Mouse (Mus musculus): ENCODE results near the gene Dcbld2. TPM values are rescaled to one million over a fixed set of nuclear protein-coding genes. Genes with fewer than 3 reads are reported as not detected.

Dcbld2 gene
- polyA plus RNA-seq, 1 experiment from 2014 or later = 4.4 TPM

DNA sequence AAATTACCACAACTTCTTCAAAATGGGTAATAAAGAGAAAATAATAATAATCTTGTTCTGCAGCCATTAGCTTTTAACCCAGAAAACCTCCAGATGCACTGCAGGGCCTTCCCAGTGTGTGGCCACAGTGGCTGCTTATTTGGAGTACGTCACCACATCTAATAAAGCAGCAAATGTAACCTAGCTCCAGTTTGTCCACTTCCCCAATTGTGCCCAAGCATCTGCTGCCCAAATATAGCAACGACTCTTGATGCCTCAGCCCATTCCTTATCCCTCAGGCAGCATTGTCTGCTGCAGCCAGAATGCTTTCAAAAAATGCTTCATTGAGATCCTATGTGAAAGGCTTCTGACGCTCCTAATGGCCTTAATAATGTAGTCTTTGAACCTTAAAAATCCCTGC is 66.6 kb downstream of the Dcbld2 start:
- no peak for ATAC-seq
- Histone ChIP-seq H3K9ac (replicated peaks; ENCODE audit: low read depth, low read length) (no peak overlapping the region), H3K27me3 (replicated peaks; ENCODE audit: control insufficient read depth, insufficient read depth, low read length) (no peaks in the 10 kb centered on the region), H3K4me1 (replicated peaks; ENCODE audit: control insufficient read depth, insufficient read depth, low read length) (no peaks in the 10 kb centered on the region), H3K9me3 (ENCODE audit: control insufficient read depth, low read length) (no peaks in the 10 kb centered on the region), H3K36me3 (ENCODE audit: control insufficient read depth, insufficient read depth) (0 out of 2 replicates have a peak, but pooled peaks cover 3% of the 10 kb centered on the region), H3K27ac (ENCODE audit: low read length) (no peak overlapping the region), H3K4me3 (replicated peaks; ENCODE audit: low read length) (no peak overlapping the region), H3K4me2 (ENCODE audit: low read length) (no peak overlapping the region)
- 49% methylated on average over 3 of the region's 3 CpGs for WGBS

DNA sequence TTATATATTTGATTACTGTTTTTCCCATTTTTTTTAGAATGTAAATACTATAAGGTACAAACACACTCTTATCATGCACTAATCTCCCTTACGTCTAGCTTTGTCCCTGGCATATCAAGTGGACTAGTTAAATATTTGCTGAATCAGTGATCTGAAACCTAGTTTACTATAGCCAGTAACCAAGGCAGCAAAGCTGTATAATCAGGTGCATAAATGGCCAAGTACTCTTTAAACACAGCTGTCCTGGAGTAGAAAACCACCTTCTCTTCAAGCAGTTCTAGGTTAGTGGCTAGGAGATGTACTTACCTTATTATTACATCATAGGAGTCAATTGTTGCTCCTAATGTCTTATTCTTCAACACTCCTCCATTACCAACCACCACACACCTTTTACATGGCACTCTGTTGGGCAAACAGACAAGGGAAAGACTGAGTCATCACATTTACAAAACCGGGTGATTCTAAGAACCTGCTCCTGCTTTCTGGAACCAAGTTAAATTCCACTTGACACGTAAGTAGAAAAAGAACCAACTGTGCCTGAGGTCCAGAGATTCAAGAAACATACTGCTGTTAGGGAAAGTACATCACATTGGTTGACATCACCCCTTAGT is 67.4 kb downstream of the Dcbld2 start:
- Histone ChIP-seq H3K9me3 (ENCODE audit: control insufficient read depth, low read length) (no peaks in the 10 kb centered on the region), H3K4me1 (replicated peaks; ENCODE audit: control insufficient read depth, insufficient read depth, low read length) (no peaks in the 10 kb centered on the region), H3K4me3 (replicated peaks; ENCODE audit: low read length) (no peak overlapping the region), H3K4me2 (ENCODE audit: low read length) (no peak overlapping the region), H3K27ac (ENCODE audit: low read length) (no peak overlapping the region), H3K36me3 (ENCODE audit: control insufficient read depth, insufficient read depth) (0 out of 2 replicates have a peak, but pooled peaks cover 3% of the 10 kb centered on the region), H3K9ac (replicated peaks; ENCODE audit: low read depth, low read length) (no peak overlapping the region), H3K27me3 (replicated peaks; ENCODE audit: control insufficient read depth, insufficient read depth, low read length) (no peaks in the 10 kb centered on the region)
- ATAC-seq = no peak
- WGBS = 93% methylated on average over 3 of the region's 3 CpGs

DNA sequence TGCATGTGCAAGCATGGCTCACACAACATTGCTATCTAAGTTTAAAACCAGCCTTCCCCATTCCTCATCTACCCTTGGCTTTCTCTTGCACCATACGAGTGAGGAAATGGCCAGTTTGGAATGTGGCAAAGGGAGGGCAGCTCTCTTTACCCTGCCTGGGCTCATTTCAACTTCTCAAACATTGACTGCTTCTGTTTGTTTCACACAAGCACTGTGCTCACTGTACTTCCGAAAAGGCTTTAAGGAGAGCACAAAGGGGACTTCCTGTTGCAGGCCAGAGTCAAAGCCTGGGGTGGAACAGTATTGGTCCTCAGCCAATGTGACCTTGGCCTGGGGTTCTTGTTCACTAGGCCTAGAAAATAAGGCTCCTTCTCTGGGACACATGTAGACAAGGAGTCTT is 68.1 kb downstream of the Dcbld2 start:
- Histone ChIP-seq H3K9ac (replicated peaks; ENCODE audit: low read depth, low read length) (no peak overlapping the region), H3K27me3 (replicated peaks; ENCODE audit: control insufficient read depth, insufficient read depth, low read length) (no peaks in the 10 kb centered on the region), H3K36me3 (ENCODE audit: control insufficient read depth, insufficient read depth) (0 out of 2 replicates have a peak, but pooled peaks cover 3% of the 10 kb centered on the region), H3K27ac (ENCODE audit: low read length) (no peak overlapping the region), H3K4me3 (replicated peaks; ENCODE audit: low read length) (no peak overlapping the region), H3K9me3 (ENCODE audit: control insufficient read depth, low read length) (no peaks in the 10 kb centered on the region), H3K4me1 (replicated peaks; ENCODE audit: control insufficient read depth, insufficient read depth, low read length) (no peaks in the 10 kb centered on the region), H3K4me2 (ENCODE audit: low read length) (no peak overlapping the region)
- WGBS = 79% methylated on average over 2 of the region's 2 CpGs
- no peak for ATAC-seq

DNA sequence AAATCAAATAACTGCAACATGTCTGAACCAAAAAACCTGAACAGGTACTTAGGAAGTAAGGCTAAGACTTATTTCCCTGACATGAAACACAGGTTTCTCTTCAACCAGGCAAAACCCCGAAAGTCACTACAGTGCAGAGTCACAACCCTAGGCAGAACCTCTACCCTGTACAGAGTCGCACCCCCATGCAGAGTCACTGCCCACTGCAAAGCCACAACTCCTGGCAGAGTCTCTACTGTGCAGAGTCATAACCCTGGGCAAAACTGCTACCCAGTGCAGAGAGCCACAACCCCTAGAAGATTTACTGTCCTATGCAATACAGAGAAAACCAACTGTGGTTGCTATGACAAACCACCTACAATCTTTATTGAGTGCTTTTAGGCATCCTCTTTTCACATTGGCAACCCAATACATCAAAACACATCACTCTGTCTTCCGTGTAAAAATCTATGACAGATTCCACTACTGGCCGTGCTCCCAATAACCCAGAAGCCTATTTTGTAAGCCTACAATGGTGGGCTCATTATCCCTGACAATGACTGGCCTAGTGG is 71.7 kb downstream of the Dcbld2 start:
- no peaks in the 10 kb centered on the region for H3K27me3 ChIP-seq (replicated peaks; ENCODE audit: control insufficient read depth, insufficient read depth, low read length)
- WGBS = 80% methylated on average over 4 of the region's 4 CpGs
- H3K9ac ChIP-seq (replicated peaks; ENCODE audit: low read depth, low read length) = no peak overlapping the region
- no peak overlapping the region for H3K4me3 ChIP-seq (replicated peaks; ENCODE audit: low read length)
- H3K4me2 ChIP-seq (ENCODE audit: low read length) = no peak overlapping the region
- H3K27ac ChIP-seq (ENCODE audit: low read length) = no peak overlapping the region
- ATAC-seq = no peak
- H3K36me3 ChIP-seq (ENCODE audit: control insufficient read depth, insufficient read depth) = no peaks in the 10 kb centered on the region
- H3K4me1 ChIP-seq (replicated peaks; ENCODE audit: control insufficient read depth, insufficient read depth, low read length) = no peaks in the 10 kb centered on the region
- no peaks in the 10 kb centered on the region for H3K9me3 ChIP-seq (ENCODE audit: control insufficient read depth, low read length)

DNA sequence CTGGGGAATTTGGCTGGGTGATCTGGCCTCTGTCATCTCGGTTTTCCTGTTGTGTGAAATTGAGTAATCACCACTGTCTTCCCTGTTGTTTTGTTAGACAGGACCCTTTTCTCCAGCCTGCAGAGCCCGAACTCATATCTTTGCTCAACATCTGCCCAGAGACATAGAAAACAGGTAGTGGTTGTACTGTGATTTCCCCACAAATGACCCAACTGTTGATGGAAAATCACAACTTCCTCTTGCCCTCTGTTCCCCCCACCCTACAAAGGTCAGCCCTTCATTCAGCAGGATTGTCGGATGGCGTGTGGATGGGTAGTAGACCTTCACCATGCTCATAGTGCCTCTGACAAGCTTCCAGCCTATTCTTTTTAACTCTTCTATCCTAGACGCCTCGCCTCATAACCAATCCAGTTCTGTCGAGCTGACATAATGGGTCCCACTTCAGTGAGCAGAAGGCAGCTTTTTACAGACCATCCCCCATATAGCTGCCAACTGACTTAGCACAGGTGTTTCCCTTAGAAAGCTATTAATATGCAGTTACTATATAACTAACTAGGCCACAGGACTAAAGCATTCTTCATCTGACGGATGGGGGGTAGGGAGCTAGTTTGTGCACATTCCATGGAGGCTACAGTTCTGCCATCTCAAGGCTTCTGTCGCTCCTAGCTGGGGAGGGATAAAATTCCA is 73.1 kb downstream of the Dcbld2 start:
- H3K4me2 ChIP-seq (ENCODE audit: low read length) = no peak overlapping the region
- no peaks in the 10 kb centered on the region for H3K4me1 ChIP-seq (replicated peaks; ENCODE audit: control insufficient read depth, insufficient read depth, low read length)
- H3K4me3 ChIP-seq (replicated peaks; ENCODE audit: low read length) = no peak overlapping the region
- no peaks in the 10 kb centered on the region for H3K36me3 ChIP-seq (ENCODE audit: control insufficient read depth, insufficient read depth)
- 90% methylated on average over 9 of the region's 9 CpGs for WGBS
- H3K27ac ChIP-seq (ENCODE audit: low read length) = no peak overlapping the region
- no peaks in the 10 kb centered on the region for H3K9me3 ChIP-seq (ENCODE audit: control insufficient read depth, low read length)
- ATAC-seq = no peak
- no peak overlapping the region for H3K9ac ChIP-seq (replicated peaks; ENCODE audit: low read depth, low read length)
- no peaks in the 10 kb centered on the region for H3K27me3 ChIP-seq (replicated peaks; ENCODE audit: control insufficient read depth, insufficient read depth, low read length)

DNA sequence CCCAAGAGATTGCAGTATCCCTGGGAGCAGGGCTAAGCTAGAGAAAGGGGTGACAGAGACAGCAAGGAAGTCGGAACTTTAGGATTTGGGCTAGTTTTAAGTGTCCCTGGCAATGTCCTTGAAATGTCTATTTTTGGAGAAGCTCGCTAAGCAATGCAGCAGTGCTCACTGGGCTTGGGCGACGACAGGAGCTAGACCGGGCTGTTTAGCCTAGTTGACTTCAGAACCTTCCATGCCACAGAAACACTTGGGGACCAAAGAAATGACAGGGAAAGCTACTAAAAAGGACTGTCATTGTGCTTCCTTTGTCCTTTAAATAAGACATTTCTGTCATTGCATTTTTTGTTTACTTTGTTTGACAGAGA is 73.6 kb downstream of the Dcbld2 start:
- 85% methylated on average over 5 of the region's 5 CpGs for WGBS
- Histone ChIP-seq H3K4me1 (replicated peaks; ENCODE audit: control insufficient read depth, insufficient read depth, low read length) (no peaks in the 10 kb centered on the region), H3K27ac (ENCODE audit: low read length) (no peak overlapping the region), H3K36me3 (ENCODE audit: control insufficient read depth, insufficient read depth) (no peaks in the 10 kb centered on the region), H3K9me3 (ENCODE audit: control insufficient read depth, low read length) (no peaks in the 10 kb centered on the region), H3K9ac (replicated peaks; ENCODE audit: low read depth, low read length) (no peak overlapping the region), H3K27me3 (replicated peaks; ENCODE audit: control insufficient read depth, insufficient read depth, low read length) (no peaks in the 10 kb centered on the region), H3K4me2 (ENCODE audit: low read length) (no peak overlapping the region), H3K4me3 (replicated peaks; ENCODE audit: low read length) (no peak overlapping the region)
- ATAC-seq = no peak

DNA sequence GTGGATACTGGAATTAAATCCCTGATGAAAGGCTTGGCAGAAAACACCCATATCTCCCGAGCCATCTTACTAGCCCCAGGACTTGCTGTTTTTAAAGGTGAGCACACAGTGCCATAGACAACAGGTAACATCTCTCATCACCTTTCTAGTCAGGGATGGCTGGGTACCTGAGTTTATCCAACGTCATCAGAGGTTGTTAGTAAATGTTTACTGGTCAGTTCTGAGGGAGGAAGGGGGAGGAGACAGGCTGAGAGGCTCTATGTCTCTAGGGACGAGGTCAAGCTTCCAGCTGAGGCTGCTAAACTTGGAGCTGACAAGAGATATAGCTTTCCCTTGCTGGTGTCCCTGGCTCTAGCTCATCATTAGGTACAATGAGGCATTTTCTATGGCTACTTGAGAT is 74.1 kb downstream of the Dcbld2 start:
- no peak overlapping the region for H3K4me2 ChIP-seq (ENCODE audit: low read length)
- no peak for ATAC-seq
- H3K4me1 ChIP-seq (replicated peaks; ENCODE audit: control insufficient read depth, insufficient read depth, low read length) = no peaks in the 10 kb centered on the region
- WGBS = 73% methylated on average over 3 of the region's 3 CpGs
- H3K27me3 ChIP-seq (replicated peaks; ENCODE audit: control insufficient read depth, insufficient read depth, low read length) = no peaks in the 10 kb centered on the region
- no peak overlapping the region for H3K4me3 ChIP-seq (replicated peaks; ENCODE audit: low read length)
- H3K9me3 ChIP-seq (ENCODE audit: control insufficient read depth, low read length) = no peaks in the 10 kb centered on the region
- no peaks in the 10 kb centered on the region for H3K36me3 ChIP-seq (ENCODE audit: control insufficient read depth, insufficient read depth)
- no peak overlapping the region for H3K9ac ChIP-seq (replicated peaks; ENCODE audit: low read depth, low read length)
- H3K27ac ChIP-seq (ENCODE audit: low read length) = no peak overlapping the region

DNA sequence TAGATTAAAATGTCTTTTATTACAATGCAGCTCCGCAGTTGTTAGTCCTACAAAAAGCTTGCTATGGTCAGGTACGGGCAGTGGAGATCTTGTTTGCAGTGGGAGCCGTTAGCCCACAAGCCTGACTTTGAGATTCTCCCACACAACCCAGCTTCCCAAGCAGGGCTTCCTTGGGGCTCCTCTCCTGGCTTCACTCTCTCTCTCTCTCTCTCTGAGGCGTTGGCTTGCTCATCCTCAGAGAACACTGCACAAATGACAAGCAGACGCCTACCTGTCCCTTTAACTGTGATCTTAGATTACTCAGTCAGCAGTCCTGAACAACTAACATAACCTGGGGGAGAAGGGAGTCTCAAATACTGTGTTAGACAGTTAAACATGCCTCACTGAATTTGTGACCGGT is 79.6 kb downstream of the Dcbld2 start:
- 87% methylated on average over 6 of the region's 6 CpGs for WGBS
- no peaks in the 10 kb centered on the region for H3K4me1 ChIP-seq (replicated peaks; ENCODE audit: control insufficient read depth, insufficient read depth, low read length)
- H3K4me2 ChIP-seq (ENCODE audit: low read length) = no peak overlapping the region
- no peak overlapping the region for H3K4me3 ChIP-seq (replicated peaks; ENCODE audit: low read length)
- no peak overlapping the region for H3K9ac ChIP-seq (replicated peaks; ENCODE audit: low read depth, low read length)
- H3K27ac ChIP-seq (ENCODE audit: low read length) = no peak overlapping the region
- H3K9me3 ChIP-seq (ENCODE audit: control insufficient read depth, low read length) = no peaks in the 10 kb centered on the region
- no peaks in the 10 kb centered on the region for H3K36me3 ChIP-seq (ENCODE audit: control insufficient read depth, insufficient read depth)
- no peaks in the 10 kb centered on the region for H3K27me3 ChIP-seq (replicated peaks; ENCODE audit: control insufficient read depth, insufficient read depth, low read length)
- no peak for ATAC-seq

DNA sequence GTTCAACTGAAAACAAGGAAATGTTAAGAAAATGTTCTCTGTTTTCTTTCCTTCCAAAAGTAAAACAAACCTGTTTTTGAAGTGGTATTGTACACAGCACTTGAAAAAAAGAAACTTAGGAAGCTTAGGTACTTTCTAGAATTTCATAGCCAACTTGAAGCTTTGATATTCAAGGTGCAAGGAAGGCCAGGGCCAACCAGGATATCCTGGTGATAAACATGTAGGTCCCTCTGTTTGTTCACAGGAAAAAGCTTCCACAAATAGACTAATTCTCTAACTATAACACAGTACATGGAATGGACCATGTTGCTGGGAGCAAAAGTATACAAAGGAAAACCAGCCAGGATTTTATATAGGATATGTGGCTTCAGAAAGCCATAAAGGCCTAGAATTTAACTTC is 88.5 kb downstream of the Dcbld2 start:
- H3K4me1 ChIP-seq (replicated peaks; ENCODE audit: control insufficient read depth, insufficient read depth, low read length) = 0 out of 2 replicates have a peak, but pooled peaks cover 4% of the 10 kb centered on the region
- no peak overlapping the region for H3K4me3 ChIP-seq (replicated peaks; ENCODE audit: low read length)
- no peaks in the 10 kb centered on the region for H3K36me3 ChIP-seq (ENCODE audit: control insufficient read depth, insufficient read depth)
- no peak for ATAC-seq
- H3K9me3 ChIP-seq (ENCODE audit: control insufficient read depth, low read length) = no peaks in the 10 kb centered on the region
- no peak overlapping the region for H3K27ac ChIP-seq (ENCODE audit: low read length)
- H3K4me2 ChIP-seq (ENCODE audit: low read length) = no peak overlapping the region
- H3K27me3 ChIP-seq (replicated peaks; ENCODE audit: control insufficient read depth, insufficient read depth, low read length) = no peaks in the 10 kb centered on the region
- no peak overlapping the region for H3K9ac ChIP-seq (replicated peaks; ENCODE audit: low read depth, low read length)

Data from forebrain, embryonic 16.5 days (tissue).